Mouse (Mus musculus) layer of hippocampus, adult 2 months (tissue): ENCODE measurements around the gene Olfml2b. TPM values are rescaled to one million over a fixed set of nuclear protein-coding genes. Genes with fewer than 3 reads are reported as not detected.

ENCODE experiments used
- DNase-seq, 2 experiments: peaks; one replicate each; pipeline ENCODE4 v3.0.0; 2022; ENCODE audit warnings: low spot score in 2 of 2
- H3K27ac ChIP-seq: fragments of 200-600 bp; 2 replicates; pipeline ENCODE4 v1.8.1; 2022
- H3K4me3 ChIP-seq: fragments of 200-600 bp; 2 replicates; pipeline ENCODE4 v1.8.1; 2022; ENCODE audit warnings: mild to moderate bottlenecking
- CTCF ChIP-seq: fragments of 200-600 bp; conservative IDR thresholded peaks from 2 replicates; pipeline ENCODE4 v1.8.1; 2022; ENCODE audit warnings: antibody characterized with exemption, mild to moderate bottlenecking, moderate library complexity
- total RNA-seq, 2 experiments: library from RNA; stranded (reverse); gene quantifications; 2 replicates each; pipeline ENCODE4 v1.2.3; 2021

Gene Olfml2b
- total RNA-seq, 2 experiments from 2014 or later, result 48.7 to 48.8 TPM

GRCm38 (mm10) chr1:170731865-170732595 is 87.7 kb downstream of the Olfml2b start:
- peak in 1 of 2 experiments; percentile 63 for DNase-seq
- H3K27ac ChIP-seq, result peak overlapping the region; percentile 77
- TF ChIP-seq CTCF, result no peak
- H3K4me3 ChIP-seq, result no peak overlapping the region

Other genes with a start within 250 kb of the Olfml2b start
- 100 to 1,000 TPM; 207 to 209 TPM for gene Nos1ap, start 54.7 kb upstream of the Olfml2b start, total RNA-seq
- gene Atf6, start 223.2 kb downstream of the Olfml2b start, total RNA-seq, result 10 to 100 TPM; 51.2 to 51.3 TPM
- under 1 TPM; 0.76 to 0.79 TPM for gene Gm26620, start 240.5 kb downstream of the Olfml2b start, total RNA-seq
- 10 to 100 TPM; 15.2 to 19.0 TPM for gene Dusp12, start 241.0 kb downstream of the Olfml2b start, total RNA-seq